Mouse (Mus musculus) left cerebral cortex, adult 6 months (tissue): ENCODE results near the gene Gm21310. TPM values are rescaled to one million over a fixed set of nuclear protein-coding genes. Genes with fewer than 3 reads are reported as not detected.

Experiments used
- long read RNA-seq, 2 experiments: library from polyadenylated mRNA; unstranded; transcript quantifications; one replicate each; pipeline ENCODE4 v2.0.0; 2019 to 2020
- polyA plus RNA-seq: library from polyadenylated mRNA; unstranded; fragments of <200 nt; fragmentation: Nextera tagmentation; gene quantifications from 2 replicates; pipeline ENCODE4 v1.2.3, GENCODE M21; 2021

Gm21310 gene
- polyA plus RNA-seq = not detected in 2 replicates
- long read RNA-seq, experiment 1 = 0 reads
- long read RNA-seq, experiment 2 = 0 reads

GRCm38 (mm10) chrY:10147083-10147482, at the start of gene Gm21310:
TSS of gene Gm21310 (minus strand) at chrY:10147183.

Other genes starting within 250 kb of the Gm21310 start
- gene Gm20834, start 177.4 kb upstream of the Gm21310 start, polyA plus RNA-seq = not detected in 2 replicates